Mouse (Mus musculus) urinary bladder, postnatal 10 days (tissue): ENCODE data around the gene Hs3st3a1.

Source experiments
- DNase-seq: peaks from one replicate; pipeline ENCODE4 v3.0.0; 2022; ENCODE audit warnings: low spot score

Hs3st3a1 gene

DNA sequence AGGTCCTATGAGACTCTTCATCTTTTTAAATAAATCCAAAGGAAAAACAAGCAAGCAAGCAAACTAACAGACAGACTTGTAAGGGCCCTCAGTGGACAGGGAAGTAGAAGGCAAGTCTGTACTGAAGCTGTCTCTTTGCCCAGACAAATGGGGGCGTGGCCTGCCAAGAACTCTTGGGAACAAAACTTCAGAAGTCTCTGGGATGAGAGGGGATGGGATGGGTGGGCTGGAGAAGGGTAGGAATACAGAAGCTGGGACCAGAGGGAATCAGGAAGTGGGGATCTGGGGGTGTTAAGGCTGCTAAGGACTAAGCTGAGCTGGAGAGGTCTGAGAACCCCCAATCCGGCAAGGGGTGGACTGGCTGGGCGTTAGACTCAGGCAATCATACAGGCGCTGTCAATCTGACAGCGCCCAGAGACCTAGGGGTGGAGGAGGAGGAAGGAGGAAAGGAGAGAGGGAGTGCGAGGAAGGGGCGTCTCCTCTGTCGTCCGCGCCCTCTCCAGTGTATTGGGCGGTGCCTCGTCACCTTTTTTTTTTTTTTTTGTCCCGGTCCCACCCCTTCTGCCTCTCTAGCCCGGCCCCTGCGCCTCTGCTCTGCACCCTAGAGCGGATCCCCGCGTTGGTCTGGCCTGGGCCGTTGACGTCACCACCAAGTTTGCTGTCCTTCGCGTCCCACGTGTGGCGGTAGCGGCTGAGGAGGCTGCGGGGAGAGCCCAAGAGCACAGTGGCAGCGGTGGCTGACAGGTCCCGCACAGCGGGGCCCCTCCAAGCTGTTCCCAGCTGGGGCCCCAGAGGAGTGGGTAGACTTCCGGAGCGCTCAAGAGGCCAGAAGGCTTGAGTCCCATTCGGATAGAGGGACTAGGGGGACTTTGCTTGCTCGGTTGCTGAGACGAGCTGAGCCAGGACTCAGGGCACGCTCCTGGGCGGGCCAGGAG, at the start of gene Hs3st3a1:
Gene Hs3st3a1, plus strand, starts transcription at position 722 of the 935 bp plus-strand sequence.
- DNase-seq: no peak

DNA sequence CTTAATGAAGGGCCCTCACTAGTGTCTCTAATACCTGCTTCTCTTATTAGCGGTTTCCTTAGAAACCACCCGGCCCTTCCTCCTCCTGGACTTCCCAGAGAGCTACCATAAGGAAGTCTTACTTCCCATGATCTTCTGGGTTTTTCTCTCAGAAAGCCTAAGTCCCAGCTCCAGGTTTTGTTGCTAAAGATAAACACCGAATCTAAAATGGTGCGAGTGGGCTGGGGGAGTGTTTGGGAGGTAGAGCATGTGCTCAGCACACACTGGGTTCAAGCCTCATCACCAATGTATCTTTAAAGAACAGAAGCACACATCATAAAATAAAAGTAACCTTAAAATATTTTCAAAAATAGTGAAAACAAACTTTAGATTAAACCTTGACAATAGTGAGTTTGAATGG, 48.8 kb upstream of the Hs3st3a1 start:
- no peak for DNase-seq

DNA sequence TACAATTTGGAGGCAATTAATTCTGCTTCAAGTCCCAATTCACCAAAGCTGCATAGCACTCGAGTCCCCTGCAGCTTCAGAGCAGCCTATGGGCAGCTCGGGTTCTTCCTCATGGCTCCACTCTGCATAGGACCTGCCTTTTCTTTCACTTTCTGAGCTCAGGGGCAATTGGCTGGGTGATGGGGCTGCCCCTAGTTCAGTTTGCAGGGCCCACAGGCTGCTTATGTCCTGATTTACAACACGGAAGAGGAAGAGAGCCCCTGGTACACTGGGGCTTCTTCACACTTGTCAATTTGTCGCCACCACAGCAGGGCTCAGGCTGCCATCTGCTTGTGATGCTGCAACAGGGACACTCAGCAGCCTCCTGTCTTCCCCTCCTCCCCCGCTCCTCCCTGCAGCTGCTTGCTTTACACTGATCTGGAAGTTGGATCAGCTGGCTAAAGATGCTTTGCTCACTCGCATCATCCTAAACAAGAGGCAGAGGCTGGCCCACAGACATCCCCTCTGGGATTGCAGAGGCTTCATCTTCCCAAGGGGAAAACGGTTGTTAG, 38.7 kb upstream of the Hs3st3a1 start:
- no peak for DNase-seq

DNA sequence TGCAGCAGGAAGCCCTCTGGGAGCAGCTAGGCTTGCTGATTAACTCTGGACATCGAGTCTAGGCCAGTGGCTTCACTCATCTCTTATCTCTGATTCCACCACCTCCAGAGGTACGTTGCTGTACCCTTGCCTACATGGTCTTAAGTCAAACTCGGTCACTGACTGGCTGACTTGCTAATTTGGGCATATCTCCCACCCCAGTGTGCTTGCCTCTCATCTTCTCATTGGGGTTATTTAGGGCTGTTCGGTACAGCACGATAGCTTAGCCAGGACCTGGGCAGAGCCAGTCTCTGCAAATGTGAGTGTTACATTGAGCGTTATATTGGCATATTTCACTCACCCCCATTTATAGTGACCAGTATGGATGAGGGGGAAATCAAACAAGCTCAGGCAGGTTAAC, 38.2 kb upstream of the Hs3st3a1 start:
- no peak for DNase-seq

DNA sequence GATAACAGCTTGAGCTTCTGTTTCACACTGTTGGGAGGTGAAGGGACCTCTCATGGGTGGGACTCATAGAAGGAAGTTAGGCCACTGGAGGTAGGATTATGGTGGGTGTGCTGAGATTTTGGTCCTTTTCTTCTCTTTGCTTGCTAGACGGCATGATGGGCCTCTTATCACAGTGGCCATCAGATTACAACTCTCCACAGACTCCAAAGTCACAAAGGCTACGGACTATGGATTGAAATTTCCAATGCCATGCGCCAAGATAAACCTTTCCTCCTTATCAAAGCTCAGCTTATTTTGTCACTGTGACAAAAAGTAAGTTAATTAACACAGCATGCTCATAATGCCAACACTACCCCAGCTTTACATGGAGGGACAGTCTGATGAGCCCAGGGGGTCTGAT, 37.5 kb upstream of the Hs3st3a1 start:
- no peak for DNase-seq

DNA sequence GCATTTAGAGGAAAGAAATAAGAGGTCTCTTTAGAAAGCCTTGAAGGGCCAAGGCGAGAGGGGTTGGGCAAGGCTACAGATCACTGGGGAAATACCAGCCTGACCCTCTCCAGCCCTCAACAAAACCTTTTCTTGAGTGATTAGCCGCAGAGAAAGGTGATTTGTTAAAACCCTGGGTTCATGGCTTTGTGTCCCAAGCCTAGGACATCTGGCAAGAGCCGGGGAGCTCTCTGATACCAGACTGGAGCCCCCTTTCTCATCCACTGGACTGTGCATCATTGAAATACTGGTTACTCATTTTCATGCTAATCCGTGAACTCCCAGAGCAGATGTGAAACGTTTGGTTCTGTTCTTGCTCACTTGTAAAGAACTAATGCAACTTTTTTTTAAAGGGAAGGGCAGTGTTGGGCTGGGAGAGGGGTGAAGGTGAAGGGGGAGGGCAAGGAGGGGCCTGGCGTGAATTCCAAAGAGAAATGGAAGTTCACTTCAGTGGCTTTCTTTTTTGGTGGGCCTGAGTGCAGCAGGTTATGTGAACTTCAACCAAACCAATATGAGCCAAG, 34.5 kb upstream of the Hs3st3a1 start:
- no peak for DNase-seq

DNA sequence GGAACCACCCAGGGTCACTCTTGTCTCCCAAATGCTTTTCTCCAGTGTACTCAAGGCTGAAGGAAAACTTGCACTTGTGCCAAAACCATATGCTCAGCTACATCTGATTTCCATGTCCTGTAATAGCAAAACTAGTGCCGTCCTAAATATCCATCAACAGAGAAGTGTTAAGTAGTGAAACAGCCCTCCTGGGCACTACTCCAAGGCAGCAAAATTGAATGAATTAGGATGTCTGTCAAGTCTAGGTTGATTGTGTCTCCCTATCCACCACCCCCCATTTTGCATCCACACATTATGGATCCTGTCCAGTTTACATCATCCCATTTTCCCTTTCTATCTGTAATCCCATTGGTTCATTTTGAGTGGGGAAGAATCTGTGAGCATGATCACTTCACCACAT, 16.2 kb upstream of the Hs3st3a1 start:
- no peak for DNase-seq

DNA sequence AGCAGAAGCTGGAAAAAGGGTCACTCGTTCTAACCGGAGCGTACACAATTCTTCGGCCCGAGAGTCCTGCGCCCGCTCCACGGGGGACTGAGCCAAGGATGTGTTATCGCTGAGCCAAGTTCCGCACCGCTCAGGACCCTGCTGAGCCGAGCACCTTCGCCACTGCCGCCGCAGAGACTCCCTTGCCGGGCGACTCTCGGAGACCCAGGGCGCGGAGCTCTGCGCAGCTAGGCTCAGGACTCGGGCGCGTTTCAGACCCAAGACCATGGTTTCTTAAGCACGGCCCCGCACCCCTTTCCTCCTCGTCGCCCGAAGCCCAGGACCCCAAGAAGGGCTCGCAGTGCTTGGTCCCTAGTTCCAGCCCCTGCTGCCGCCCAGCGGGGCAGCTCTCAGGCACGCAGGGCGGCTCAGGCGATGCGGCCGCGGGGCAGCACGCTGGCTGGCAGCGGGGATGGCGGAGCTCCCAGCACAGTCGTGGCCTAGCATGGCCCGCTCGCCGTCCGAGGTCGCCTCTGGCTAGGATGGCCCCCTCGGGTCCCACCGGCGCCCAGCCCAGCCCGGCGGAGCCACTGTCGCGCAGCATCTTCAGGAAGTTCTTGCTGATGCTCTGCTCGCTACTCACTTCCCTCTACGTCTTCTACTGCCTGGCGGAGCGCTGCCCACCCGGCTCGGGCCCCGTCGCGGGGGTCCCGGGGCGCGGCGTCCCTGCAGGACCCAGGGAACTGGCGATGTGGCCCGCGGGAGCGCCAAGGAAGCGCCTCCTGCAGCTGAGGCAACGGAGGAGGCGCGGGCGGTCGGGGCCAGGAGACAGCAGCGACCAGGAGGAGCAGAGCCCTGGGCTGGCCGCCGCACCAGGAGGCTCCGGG, 647 bp downstream of the Hs3st3a1 start:
- no peak for DNase-seq

DNA sequence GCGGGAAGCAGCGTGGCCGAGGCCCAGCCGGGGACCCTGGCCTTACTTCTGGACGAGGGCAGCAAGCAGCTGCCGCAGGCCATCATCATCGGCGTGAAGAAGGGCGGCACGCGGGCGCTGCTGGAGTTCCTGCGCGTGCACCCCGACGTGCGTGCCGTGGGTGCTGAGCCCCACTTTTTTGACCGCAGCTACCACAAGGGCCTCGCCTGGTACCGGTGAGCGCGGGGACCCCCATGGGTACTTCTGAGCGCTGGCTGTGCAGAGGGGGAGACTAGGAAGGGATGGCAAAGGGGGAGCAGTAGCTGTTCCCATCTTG, 1.2 kb downstream of the Hs3st3a1 start, which contains the start of gene F930015N05Rik:
Gene F930015N05Rik, minus strand, starts transcription at position 242 of the 316 bp plus-strand sequence.
- no peak for DNase-seq

DNA sequence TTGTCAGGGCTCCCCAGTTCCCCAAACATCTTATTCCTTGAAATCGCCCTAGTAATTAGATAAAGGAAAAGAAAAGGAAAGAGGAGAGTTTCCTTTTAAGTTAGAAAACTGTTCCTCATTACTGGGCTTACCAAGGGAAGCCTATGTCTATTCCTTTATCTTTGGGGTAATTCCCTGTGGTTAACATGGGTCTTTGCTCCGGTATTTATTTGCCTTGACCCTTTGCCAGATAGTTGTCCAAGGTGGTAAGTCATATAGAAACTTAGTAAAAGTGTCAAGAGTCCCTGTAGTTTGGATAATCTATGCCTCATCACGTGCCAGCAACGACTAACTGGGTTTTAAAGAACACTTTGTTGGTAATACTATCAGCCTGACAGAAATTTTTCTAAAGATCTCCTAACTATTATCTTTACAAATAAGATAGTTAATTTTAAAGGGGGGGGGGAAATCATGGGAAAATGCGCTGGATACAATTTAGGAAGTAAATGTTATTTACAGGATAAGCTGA, 1.7 kb downstream of the Hs3st3a1 start:
- DNase-seq: no peak

DNA sequence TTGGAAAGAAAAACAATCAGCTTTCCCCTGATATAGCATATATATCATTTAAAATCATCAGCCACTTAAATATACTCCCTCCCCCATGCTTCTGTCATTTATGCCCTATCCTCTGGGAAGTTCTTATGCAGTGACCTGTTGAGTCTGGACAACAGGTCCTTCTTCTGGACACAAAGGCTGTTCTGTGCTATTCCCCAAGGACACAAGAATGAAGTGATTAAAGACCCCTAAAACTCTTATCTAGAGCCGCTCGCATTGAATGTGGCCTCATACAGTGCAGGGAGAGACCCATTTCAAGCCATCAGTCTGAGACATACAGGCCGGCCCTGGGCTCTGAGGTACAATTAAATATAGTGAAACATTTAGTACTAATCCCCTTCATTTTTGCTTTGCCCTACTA, 2.6 kb downstream of the Hs3st3a1 start:
- no peak for DNase-seq

DNA sequence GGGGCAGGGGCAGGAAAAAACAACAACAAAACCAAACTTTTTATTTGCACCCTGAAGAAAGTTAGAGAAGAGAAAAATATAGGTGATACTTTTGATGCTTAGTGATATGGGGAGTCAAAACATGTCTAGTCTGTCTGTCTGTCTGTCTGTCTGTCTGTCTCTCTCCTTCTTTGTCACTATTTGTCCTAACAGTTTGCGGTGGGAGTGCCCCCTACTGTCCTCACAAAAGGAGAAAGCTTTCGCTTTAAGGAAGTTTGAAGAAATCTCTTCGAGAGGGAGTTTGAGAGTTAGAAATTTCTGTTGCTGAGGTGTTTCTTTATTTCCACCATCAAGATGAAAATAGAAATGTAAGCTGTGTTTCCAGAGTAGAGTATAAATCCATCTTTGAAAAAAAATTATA, 3.8 kb downstream of the Hs3st3a1 start:
- no peak for DNase-seq

DNA sequence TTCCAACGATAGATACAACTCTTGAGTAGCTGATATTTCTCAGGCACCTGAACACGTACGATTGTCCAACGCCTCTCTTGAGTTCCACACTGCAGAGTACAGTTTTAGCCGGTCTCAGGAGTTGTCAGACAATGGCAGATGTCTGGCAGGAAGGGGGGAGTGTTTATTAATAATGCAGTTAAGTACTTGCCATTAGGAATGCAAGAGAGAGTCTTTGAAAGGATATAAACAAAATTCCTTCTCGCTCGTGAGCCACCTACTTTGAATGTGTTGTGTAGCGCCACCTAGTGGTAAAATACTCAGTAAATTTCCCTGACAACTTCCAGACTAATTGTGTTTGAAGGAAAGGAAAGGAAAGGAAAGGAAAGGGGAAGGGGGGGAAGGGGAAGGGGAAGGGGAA, 7.0 kb downstream of the Hs3st3a1 start:
- no peak for DNase-seq

DNA sequence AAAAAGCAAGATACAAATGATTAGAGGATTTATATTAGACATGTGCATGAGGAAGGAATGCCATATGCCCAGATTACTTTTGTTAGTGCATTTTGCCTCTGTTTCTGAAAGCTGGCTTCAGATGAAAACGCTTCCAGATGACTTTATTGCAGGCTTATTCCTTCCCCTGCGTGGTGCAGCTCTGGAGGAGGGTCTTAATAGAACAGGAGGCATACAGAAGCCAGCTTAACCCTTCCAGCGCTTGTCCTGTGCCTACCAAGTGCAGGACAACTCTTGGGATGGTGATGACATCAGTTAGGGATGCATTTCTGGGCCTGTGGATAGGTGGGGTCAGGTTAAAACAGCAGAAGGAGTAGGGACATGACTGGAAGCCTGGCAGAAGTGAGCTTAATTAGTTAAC, 7.6 kb downstream of the Hs3st3a1 start:
- DNase-seq: no peak

DNA sequence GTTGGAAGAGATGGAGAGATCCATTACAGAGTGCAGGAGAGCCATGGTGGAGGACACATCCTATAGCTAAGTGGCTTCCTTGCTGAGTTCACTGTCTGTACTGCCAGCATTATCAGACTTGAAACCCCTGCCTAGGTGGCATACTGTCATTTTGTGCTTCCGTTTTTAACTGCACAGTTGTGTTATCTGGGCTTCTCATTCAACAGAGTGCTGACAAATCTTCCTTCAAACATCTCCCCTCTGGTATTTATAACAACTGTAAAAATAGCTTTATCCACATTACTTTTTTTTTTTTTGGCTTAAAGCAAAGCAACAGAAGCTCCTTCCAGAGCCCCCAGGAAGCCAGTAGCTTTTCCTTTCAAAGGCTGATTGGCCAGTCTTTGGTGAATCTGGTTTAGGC, 10.1 kb downstream of the Hs3st3a1 start:
- DNase-seq: no peak

DNA sequence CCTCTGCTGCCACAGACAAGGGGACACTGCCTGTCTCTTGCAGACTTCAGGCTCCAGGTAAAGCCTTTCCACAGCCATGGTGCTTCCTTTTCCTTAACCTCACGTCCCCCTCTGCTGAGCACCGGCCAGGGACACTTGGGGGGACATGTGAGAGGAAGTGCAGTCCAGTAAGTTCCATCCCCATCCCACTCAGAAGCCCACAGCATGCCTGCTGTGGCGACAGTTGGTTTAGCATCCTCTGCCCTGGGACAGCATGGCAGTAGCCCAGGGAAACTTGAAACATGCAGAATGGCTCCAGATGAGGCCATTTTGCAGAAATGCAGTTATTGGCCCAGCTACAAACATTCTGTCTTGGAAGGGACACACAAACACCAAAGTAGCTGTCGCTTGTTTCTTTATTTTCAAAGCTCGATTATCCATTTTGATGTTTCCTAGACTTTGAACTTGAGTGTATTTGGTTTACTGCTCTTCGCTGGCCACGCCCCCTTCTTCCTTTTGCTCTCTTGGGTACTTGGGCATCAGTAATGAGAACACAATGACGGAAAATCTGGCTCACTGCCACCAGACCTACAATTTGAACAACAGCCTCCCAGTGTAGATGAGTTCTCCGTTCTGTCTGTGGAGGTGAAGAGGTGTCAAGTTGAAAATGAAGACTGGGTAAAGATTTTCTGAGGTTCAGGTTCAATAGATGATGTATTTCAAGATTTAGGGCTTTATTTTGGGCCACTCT, 13.6 kb downstream of the Hs3st3a1 start:
- DNase-seq: no peak

DNA sequence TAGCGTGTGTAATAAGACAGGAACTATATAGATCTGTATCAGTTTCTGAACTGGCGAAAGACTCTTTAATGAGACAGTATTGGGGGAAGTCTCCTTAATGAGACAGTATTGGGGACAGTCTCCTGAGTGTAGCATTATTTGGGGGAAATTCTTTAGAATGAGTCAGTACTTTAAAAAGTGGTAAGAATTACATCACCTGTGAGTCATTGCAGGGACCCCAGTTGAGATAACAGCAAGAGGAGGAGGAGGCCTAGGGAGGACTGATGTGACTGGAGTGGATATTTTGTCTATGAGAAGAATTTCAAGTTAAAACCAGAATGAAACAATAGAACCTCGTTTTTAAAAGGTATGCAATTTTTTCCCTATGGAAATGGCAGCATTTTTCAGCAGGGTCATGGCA, 26.6 kb downstream of the Hs3st3a1 start:
- no peak for DNase-seq

DNA sequence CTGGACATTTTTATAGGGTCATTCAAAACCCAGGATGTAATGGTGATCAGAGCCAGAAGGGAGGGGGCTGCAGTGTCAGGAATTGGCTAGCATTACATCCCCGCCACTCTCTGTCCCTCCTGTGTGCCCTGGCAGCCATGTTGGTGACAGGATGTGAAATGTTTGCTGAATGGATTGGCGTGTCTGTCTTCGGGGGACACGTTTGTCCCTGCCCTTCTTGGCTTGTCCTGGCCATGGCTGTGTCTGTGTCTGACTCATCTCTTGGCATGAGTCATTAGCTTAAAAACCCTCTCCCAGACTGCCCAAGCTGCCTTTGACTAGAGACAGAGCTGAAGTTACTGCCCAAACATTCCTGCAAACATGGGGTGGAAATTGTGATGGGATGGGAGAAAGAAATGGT, 33.6 kb downstream of the Hs3st3a1 start:
- no peak for DNase-seq

DNA sequence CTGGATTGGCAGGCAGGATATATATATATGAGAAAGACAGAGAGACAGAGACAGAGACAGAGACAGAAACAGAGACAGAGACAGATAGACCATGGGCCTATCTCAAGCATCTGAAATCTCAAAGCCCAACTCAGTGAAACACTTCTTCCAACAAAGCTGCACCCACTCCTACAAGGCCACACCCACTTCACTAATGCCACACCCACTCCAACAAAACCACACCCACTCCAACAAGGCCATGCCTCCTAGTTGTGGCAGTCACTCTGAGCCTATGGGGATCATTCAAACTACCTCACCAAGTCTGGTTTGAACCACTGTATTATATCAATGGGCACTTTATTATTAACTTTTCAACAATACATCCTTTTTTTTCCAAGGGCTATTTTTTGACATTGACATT, 35.6 kb downstream of the Hs3st3a1 start:
- DNase-seq: no peak

DNA sequence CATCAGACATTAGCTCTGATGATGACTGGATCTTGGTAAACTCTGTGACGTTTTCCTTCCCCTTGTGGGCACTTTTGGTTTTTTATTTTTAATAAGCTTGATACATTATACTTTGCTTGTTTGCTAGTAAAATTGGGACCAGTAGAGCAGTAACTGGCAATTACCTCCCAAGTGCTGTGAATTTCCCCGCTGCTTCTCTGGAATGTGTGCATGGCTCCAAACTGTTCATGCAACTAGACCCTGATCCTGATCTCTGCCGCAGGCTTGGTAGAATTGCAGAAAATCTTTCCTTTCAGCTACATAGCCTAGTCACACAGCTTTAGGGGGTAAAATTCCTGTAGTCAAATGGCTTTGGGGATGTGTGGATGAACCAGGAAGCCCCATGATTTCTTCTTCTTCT, 38.5 kb downstream of the Hs3st3a1 start:
- DNase-seq: no peak

DNA sequence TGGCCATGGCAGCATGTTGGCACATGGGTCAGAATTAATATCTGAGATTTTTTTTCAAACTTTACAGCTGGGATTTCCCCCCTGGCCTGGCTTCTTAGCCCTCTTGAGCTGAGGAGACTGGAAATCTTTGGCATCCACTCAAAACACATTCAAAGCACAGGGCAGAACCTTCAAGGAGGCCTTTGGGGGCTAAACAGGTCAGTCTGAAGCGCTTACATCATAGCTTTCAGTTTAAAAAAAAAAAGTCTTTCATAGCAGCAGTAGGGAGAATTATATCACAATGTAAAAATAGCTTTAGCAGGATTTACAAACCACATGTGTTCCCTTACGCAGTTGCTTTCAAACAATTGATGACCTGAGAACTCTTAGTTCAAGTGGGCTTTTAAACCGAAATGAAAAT, 46.3 kb downstream of the Hs3st3a1 start:
- no peak for DNase-seq
